Mouse (Mus musculus) testis, postnatal 10 days (tissue): Measurements from ENCODE around the gene Cacna2d2.

Experiments
- DNase-seq: peaks from one replicate; pipeline ENCODE4 v3.0.0; 2021; ENCODE audit warnings: low spot score

Gene Cacna2d2

GRCm38 (mm10) chr9:107500708-107501286, 101.4 kb downstream of the Cacna2d2 start:
- DNase-seq: no peak

GRCm38 (mm10) chr9:107502131-107502846, 102.9 kb downstream of the Cacna2d2 start:
- DNase-seq: no peak

- DNase-seq: peak; percentile 62
Observed at GRCm38 (mm10) chr9:107504662-107505537, 105.5 kb downstream of the Cacna2d2 start.

GRCm38 (mm10) chr9:107508266-107508665, 108.9 kb downstream of the Cacna2d2 start:
- DNase-seq: no peak

GRCm38 (mm10) chr9:107510384-107511100, 111.1 kb downstream of the Cacna2d2 start:
- DNase-seq: no peak

GRCm38 (mm10) chr9:107511436-107511835, 112.0 kb downstream of the Cacna2d2 start:
- DNase-seq: no peak

GRCm38 (mm10) chr9:107512326-107512725, 112.9 kb downstream of the Cacna2d2 start:
- DNase-seq: no peak

- peak; percentile 94 for DNase-seq
Observed at GRCm38 (mm10) chr9:107514303-107514955, 115.0 kb downstream of the Cacna2d2 start.

- no peak for DNase-seq
Observed at GRCm38 (mm10) chr9:107520331-107520730, 120.9 kb downstream of the Cacna2d2 start.

- DNase-seq: no peak
Observed at GRCm38 (mm10) chr9:107521190-107521589, 121.8 kb downstream of the Cacna2d2 start.

- DNase-seq: no peak
Observed at GRCm38 (mm10) chr9:107521711-107522399, 122.4 kb downstream of the Cacna2d2 start.

GRCm38 (mm10) chr9:107522400-107522711, 122.9 kb downstream of the Cacna2d2 start:
- no peak for DNase-seq

- peak; percentile 95 for DNase-seq
Observed at GRCm38 (mm10) chr9:107526198-107527026, 127.0 kb downstream of the Cacna2d2 start.

GRCm38 (mm10) chr9:107533791-107534407, 134.5 kb downstream of the Cacna2d2 start, which contains the start of gene Tmem115:
Gene Tmem115 (plus strand): TSS chr9:107533945.
- DNase-seq: peak; percentile 87

GRCm38 (mm10) chr9:107534408-107535202, 135.2 kb downstream of the Cacna2d2 start:
- DNase-seq: no peak

- no peak for DNase-seq
Observed at GRCm38 (mm10) chr9:107538231-107538630, 138.8 kb downstream of the Cacna2d2 start.

- no peak for DNase-seq
Observed at GRCm38 (mm10) chr9:107538711-107539110, 139.3 kb downstream of the Cacna2d2 start.

- DNase-seq: no peak
Observed at GRCm38 (mm10) chr9:107539940-107540339, 140.5 kb downstream of the Cacna2d2 start.

- DNase-seq: no peak
Observed at GRCm38 (mm10) chr9:107540420-107540819, 141.0 kb downstream of the Cacna2d2 start.
